ENCODE assay signal across 8 mouse cellular contexts in the genomic region with DNA sequence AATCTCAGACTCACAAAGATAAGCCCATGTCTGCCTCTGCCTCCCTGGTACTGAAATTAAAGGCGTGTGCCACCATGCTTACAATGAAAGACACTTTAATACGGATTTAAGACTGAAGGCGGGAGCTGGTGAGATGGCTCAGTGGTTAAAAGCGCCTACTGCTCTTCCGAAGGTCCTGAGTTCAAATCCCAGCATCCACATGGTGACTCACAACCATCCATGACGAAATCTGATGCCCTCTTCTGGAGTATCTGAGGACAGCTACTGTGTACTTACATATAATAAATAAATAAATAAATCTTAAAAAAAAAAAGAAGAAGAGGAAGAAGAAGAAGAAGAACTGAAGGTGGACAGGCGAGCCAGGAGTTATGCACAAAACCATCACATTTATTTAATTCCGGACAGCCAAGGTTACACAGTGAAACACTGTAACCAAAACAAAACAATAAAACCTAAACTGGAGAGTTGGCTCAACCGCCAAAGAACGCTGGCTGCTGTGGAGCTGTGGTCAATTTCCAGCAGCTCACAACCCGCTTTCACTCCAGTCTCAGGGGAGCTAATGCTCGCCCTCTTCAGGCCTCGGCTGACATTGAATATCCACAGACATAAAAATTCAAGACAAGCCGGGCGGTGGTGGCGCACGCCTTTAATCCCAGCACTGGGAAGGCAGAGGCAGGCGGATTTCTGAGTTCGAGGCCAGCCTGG. TPM values are rescaled to one million over a fixed set of nuclear protein-coding genes. Genes with fewer than 3 reads are reported as not detected.
DNase-seq lines count a peak whose midpoint lies in the region; ATAC-seq lines count a peak whose summit lies in the region.

No protein-coding gene starts in this region.

- no peaks in the 10 kb centered on the region for H3K27me3 ChIP-seq in intestine, embryonic 15.5 days (replicated peaks)
- H3K27me3 ChIP-seq in liver, embryonic 16.5 days (ENCODE audit: control insufficient read depth, insufficient read depth, low read depth, low read length) = no peaks in the 10 kb centered on the region
- H3K27me3 ChIP-seq in neural tube, embryonic 13.5 days = no peaks in the 10 kb centered on the region

- no peaks in the 10 kb centered on the region for H3K9me3 ChIP-seq in intestine, embryonic 15.5 days
- H3K9me3 ChIP-seq in liver, embryonic 16.5 days (replicated peaks; ENCODE audit: control insufficient read depth, low read length) = no peaks in the 10 kb centered on the region
- H3K9me3 ChIP-seq in neural tube, embryonic 13.5 days = no peaks in the 10 kb centered on the region

- intact Hi-C loops in gastrocnemius, postnatal 36 days (cut with DNase I) = no loop called here

- H3K4me2 ChIP-seq in intestine, embryonic 15.5 days (replicated peaks) = peak overlapping the region; percentile 58
- H3K4me2 ChIP-seq in liver, embryonic 16.5 days (ENCODE audit: low read depth, low read length) = peak overlapping the region; percentile 87
- H3K4me2 ChIP-seq in neural tube, embryonic 13.5 days = peak overlapping the region; percentile 89

- H3K4me1 ChIP-seq in intestine, embryonic 15.5 days (replicated peaks) = peaks cover 10% of the 10 kb centered on the region
- H3K4me1 ChIP-seq in liver, embryonic 16.5 days (ENCODE audit: control insufficient read depth, low read depth, low read length) = peaks cover 26% of the 10 kb centered on the region
- H3K4me1 ChIP-seq in neural tube, embryonic 13.5 days (replicated peaks) = peaks cover 30% of the 10 kb centered on the region

- DNase-seq in 3T3-L1 (ENCODE audit: low read depth, low spot score) = peak; percentile 70
- peak; percentile 73 for DNase-seq in NIH3T3 (ENCODE audit: low read depth)
- peak; percentile 37 to 54 for DNase-seq in cerebellum, postnatal 25 days
- DNase-seq in gastrocnemius, postnatal 36 days = peak; percentile 51 to 52
- peak; percentile 35 for DNase-seq in yolk sac, embryonic 10.5 days (ENCODE audit: low spot score)

- peak overlapping the region; percentile 95 for H3K4me3 ChIP-seq in intestine, embryonic 15.5 days (replicated peaks)
- peak overlapping the region; percentile 99 for H3K4me3 ChIP-seq in liver, embryonic 16.5 days (ENCODE audit: low read depth, low read length)
- peak overlapping the region; percentile 89 for H3K4me3 ChIP-seq in neural tube, embryonic 13.5 days

- H3K36me3 ChIP-seq in intestine, embryonic 15.5 days = no peaks in the 10 kb centered on the region
- no peaks in the 10 kb centered on the region; the same call in 1 of the 2 replicates for H3K36me3 ChIP-seq in liver, embryonic 16.5 days (ENCODE audit: control insufficient read depth, insufficient read depth)
- peaks cover 9% of the 10 kb centered on the region; the same call in 1 of the 2 replicates for H3K36me3 ChIP-seq in neural tube, embryonic 13.5 days

- ATAC-seq in intestine, embryonic 15.5 days = no peak
- ATAC-seq in liver, embryonic 16.5 days (ENCODE audit: low read depth) = no peak
- ATAC-seq in neural tube, embryonic 13.5 days (ENCODE audit: low read depth) = 0 out of 2 replicates have a peak, but pooled peaks have one; percentile 3

- H3K27ac ChIP-seq in intestine, embryonic 15.5 days = peak overlapping the region; percentile 79
- peak overlapping the region; percentile 97 for H3K27ac ChIP-seq in liver, embryonic 16.5 days (ENCODE audit: low read length)
- H3K27ac ChIP-seq in neural tube, embryonic 13.5 days (replicated peaks) = peak overlapping the region; percentile 85

- no peak overlapping the region for H3K9ac ChIP-seq in intestine, embryonic 15.5 days
- H3K9ac ChIP-seq in liver, embryonic 16.5 days (ENCODE audit: low read depth, low read length) = peak overlapping the region; percentile 69
- H3K9ac ChIP-seq in neural tube, embryonic 13.5 days = peak overlapping the region; percentile 96; the same call in 1 of the 2 replicates

- WGBS in intestine, embryonic 15.5 days = 76% methylated on average over 19 of the region's 19 CpGs
- WGBS in liver, embryonic 16.5 days (ENCODE audit: insufficient replicate concordance) = 31% methylated on average over 19 of the region's 19 CpGs
- WGBS in neural tube, embryonic 13.5 days = 78% methylated on average over 19 of the region's 19 CpGs

RNA-seq across cellular contexts. Expression of a gene that starts 0.8 kb away (rescaled TPM):
- 10 to 100 TPM; 52.0 to 61.4 TPM for total RNA-seq in gastrocnemius, postnatal 36 days (2021)
- polyA plus RNA-seq in intestine, embryonic 15.5 days (2015; fragmentation: Nextera tagmentation; extraction: Ambion mirVana) = 67.9 and 75.6 TPM in 2 replicates
- 31.3 and 34.0 TPM in 2 replicates for polyA plus RNA-seq in liver, embryonic 16.5 days (2015; fragmentation: Nextera tagmentation; extraction: Ambion mirVana)
- polyA plus RNA-seq in neural tube, embryonic 13.5 days (2015; fragmentation: Nextera tagmentation; extraction: Ambion mirVana) = 92.1 and 94.1 TPM in 2 replicates

RNA-seq across cellular contexts. Expression of a gene that starts 11.1 kb away (rescaled TPM):
- 100 to 1,000 TPM; 298 to 415 TPM for total RNA-seq in gastrocnemius, postnatal 36 days (2021)
- 1,085 and 1,147 TPM in 2 replicates for polyA plus RNA-seq in intestine, embryonic 15.5 days (2015; fragmentation: Nextera tagmentation; extraction: Ambion mirVana)
- polyA plus RNA-seq in liver, embryonic 16.5 days (2015; fragmentation: Nextera tagmentation; extraction: Ambion mirVana) = 531 and 598 TPM in 2 replicates
- 533 and 537 TPM in 2 replicates for polyA plus RNA-seq in neural tube, embryonic 13.5 days (2015; fragmentation: Nextera tagmentation; extraction: Ambion mirVana)

RNA-seq across cellular contexts. Expression of a gene that starts 27.5 kb away (rescaled TPM):
- total RNA-seq in gastrocnemius, postnatal 36 days (2021) = 10 to 100 TPM; 41.9 to 42.5 TPM
- 165 and 169 TPM in 2 replicates for polyA plus RNA-seq in intestine, embryonic 15.5 days (2015; fragmentation: Nextera tagmentation; extraction: Ambion mirVana)
- polyA plus RNA-seq in liver, embryonic 16.5 days (2015; fragmentation: Nextera tagmentation; extraction: Ambion mirVana) = 66.1 and 67.9 TPM in 2 replicates
- 125 and 131 TPM in 2 replicates for polyA plus RNA-seq in neural tube, embryonic 13.5 days (2015; fragmentation: Nextera tagmentation; extraction: Ambion mirVana)

RNA-seq across cellular contexts. Expression of a gene that starts 33.0 kb away (rescaled TPM):
- 1 to 10 TPM; 4.7 to 7.8 TPM for total RNA-seq in gastrocnemius, postnatal 36 days (2021)
- 40.2 and 41.7 TPM in 2 replicates for polyA plus RNA-seq in intestine, embryonic 15.5 days (2015; fragmentation: Nextera tagmentation; extraction: Ambion mirVana)
- polyA plus RNA-seq in liver, embryonic 16.5 days (2015; fragmentation: Nextera tagmentation; extraction: Ambion mirVana) = 4.8 and 6.3 TPM in 2 replicates
- 33.8 and 35.8 TPM in 2 replicates for polyA plus RNA-seq in neural tube, embryonic 13.5 days (2015; fragmentation: Nextera tagmentation; extraction: Ambion mirVana)

RNA-seq across cellular contexts. Expression of a gene that starts 37.3 kb away (rescaled TPM):
- not detected for total RNA-seq in gastrocnemius, postnatal 36 days (2021)
- 5.7 and 6.0 TPM in 2 replicates for polyA plus RNA-seq in intestine, embryonic 15.5 days (2015; fragmentation: Nextera tagmentation; extraction: Ambion mirVana)
- polyA plus RNA-seq in liver, embryonic 16.5 days (2015; fragmentation: Nextera tagmentation; extraction: Ambion mirVana) = not detected in 2 replicates
- polyA plus RNA-seq in neural tube, embryonic 13.5 days (2015; fragmentation: Nextera tagmentation; extraction: Ambion mirVana) = 31.1 and 31.6 TPM in 2 replicates
